Mouse (Mus musculus): ENCODE measurements at regions not wholly inside any gene's neighbourhood (a gene's known extent, or its start where the extent isn't known, plus 50 kb on each side); places are given as distances from the start of the nearest gene placed in this dataset.

DNA sequence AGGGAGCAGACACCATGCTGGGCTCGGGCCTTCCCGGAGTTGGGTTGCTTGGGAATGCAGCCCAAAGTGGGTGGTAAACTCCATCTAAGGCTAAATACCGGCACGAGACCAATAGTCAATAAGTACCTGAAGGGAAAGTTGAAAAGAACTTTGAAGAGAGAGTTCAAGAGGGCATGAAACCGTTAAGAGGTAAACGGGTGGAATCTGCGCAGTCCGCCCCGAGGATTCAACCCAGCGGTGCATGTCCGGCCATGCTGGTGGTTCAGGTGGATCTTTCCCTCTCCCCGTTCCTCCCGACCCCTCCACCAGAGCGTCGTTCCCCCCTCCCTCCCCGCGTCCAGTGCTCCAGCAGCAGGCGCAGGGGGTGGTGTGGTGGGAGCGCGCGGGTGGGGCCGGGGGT, 179.1 kb upstream of the Arhgef26 start:
- TF ChIP-seq POLR2A (IDR thresholded peaks at IDR 0.05; ENCODE audit: borderline replicate concordance, extremely low read depth, low read depth, low read length) (no peak), CTCF (IDR thresholded peaks at IDR 0.05; ENCODE audit: insufficient read depth, low read length) (no peak)
- WGBS: 55% methylated on average over 22 of the region's 22 CpGs
- DNase-seq: peak; percentile 11

DNA sequence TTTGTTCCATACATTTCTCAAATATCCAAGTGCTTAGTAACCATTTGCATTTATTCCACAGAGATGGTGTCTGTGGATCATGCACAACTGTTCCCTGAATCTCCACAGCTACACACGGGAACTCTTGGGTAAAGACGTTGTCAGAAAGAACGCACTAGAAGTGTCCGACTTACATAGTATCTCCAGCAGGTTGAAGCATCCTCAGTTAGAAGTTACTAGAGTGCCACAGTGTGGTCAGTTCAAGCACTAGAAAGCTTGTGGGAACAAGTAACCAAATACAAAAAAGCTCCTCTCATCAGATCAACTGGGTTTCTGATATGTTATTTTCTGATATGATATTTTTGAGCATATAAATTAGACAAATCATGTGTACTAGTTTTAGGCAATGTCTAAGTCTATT, 167.5 kb upstream of the Arhgef26 start:
- 54% methylated on average over 4 of the region's 4 CpGs for WGBS
- DNase-seq: no peak
- Histone ChIP-seq H3K4me1 (ENCODE audit: control insufficient read depth, insufficient read depth, low read length) (no peaks in the 10 kb centered on the region), H3K4me3 (replicated peaks; ENCODE audit: extremely low read depth, low read depth, low read length) (no peak overlapping the region)
- TF ChIP-seq POLR2A (IDR thresholded peaks at IDR 0.05; ENCODE audit: borderline replicate concordance, extremely low read depth, low read depth, low read length) (no peak), CTCF (IDR thresholded peaks at IDR 0.05; ENCODE audit: insufficient read depth, low read length) (no peak)

More for the DNA sequence above, 179.1 kb upstream of the Arhgef26 start:
- H3K4me1 ChIP-seq (ENCODE audit: control insufficient read depth, insufficient read depth, low read length): no peaks in the 10 kb centered on the region
- no peak overlapping the region for H3K4me3 ChIP-seq (replicated peaks; ENCODE audit: extremely low read depth, low read depth, low read length)

DNA sequence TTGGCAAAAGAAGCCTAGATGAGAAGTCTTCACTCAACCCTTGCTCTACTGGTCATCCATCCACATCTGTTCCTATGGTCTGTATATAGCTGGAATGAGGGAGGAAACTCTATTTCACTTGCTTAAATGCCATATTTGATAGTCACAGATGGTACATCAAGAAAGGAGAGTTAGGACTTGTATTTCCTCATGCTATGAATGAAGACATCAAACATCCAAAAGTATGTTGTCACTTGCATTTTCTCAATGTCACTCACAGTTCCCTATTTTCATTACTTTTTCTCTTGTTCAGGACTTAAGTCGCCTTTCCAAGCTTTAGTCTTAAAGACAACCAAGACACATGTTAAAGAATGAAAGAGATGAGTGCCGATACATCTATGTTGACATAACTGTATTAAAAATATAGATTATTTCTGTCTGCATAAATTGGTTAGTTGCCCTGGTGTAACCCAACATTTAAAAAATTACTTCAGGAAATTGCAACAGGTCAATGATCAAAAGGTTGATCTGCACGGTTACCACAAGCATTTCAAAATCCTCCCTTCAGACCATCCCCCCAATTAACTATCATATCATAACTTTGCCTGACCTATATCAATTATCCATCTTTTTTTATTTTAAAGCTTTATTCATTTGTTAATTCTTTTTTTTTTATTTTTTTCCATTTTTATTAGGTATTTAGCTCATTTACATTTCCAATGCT, 150.2 kb upstream of the Arhgef26 start:
- H3K4me3 ChIP-seq (replicated peaks; ENCODE audit: extremely low read depth, low read depth, low read length): no peak overlapping the region
- no peak for TF ChIP-seq POLR2A (IDR thresholded peaks at IDR 0.05; ENCODE audit: borderline replicate concordance, extremely low read depth, low read depth, low read length)
- no peak for TF ChIP-seq CTCF (IDR thresholded peaks at IDR 0.05; ENCODE audit: insufficient read depth, low read length)
- 81% methylated on average over 3 of the region's 3 CpGs for WGBS
- no peaks in the 10 kb centered on the region for H3K4me1 ChIP-seq (ENCODE audit: control insufficient read depth, insufficient read depth, low read length)
- no peak for DNase-seq

DNA sequence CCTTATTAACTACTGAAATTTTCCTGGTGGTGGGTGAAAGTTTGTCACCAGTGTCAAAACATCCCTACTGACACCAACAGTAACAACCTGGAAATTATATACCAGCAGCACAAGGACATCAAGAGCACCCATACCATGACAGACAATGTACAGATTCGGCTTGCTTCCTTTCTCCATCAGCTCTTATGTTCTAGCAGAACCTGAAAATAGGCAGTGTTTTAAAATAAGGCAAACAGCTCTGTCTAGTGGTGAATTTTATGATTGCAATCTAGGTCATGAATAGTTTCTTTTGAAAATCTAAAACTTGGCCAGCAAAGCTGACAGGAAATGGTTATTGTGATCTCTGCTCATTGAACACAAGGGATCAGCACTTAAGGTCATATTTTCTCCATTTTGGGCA, 145.7 kb upstream of the Arhgef26 start:
- Histone ChIP-seq H3K4me1 (ENCODE audit: control insufficient read depth, insufficient read depth, low read length) (no peaks in the 10 kb centered on the region), H3K4me3 (replicated peaks; ENCODE audit: extremely low read depth, low read depth, low read length) (no peak overlapping the region)
- TF ChIP-seq CTCF (IDR thresholded peaks at IDR 0.05; ENCODE audit: insufficient read depth, low read length) (no peak), POLR2A (IDR thresholded peaks at IDR 0.05; ENCODE audit: borderline replicate concordance, extremely low read depth, low read depth, low read length) (no peak)
- no peak for DNase-seq
- WGBS: 14% methylated on average over 1 of the region's 1 CpGs

DNA sequence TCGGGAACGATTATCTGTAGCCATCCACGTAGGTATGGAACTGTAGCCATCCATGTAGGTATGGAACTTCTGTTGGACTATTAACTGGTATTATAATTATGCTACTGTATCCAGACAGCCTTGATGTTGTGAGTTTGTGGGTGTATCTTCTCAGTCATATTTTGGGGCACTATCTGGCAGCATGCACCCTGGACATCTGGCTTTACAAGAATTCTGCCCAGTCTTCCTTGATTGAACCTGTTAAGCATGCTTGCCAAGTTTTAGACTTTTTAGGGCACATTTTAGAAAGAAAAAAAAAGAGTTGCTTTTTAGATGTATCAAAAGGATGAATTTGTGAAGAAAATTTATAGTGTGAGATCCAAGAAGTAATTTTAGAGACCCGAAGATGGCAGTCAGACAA, 143.7 kb upstream of the Arhgef26 start:
- 89% methylated on average over 4 of the region's 4 CpGs for WGBS
- TF ChIP-seq CTCF (IDR thresholded peaks at IDR 0.05; ENCODE audit: insufficient read depth, low read length) (no peak), POLR2A (IDR thresholded peaks at IDR 0.05; ENCODE audit: borderline replicate concordance, extremely low read depth, low read depth, low read length) (no peak)
- H3K4me3 ChIP-seq (replicated peaks; ENCODE audit: extremely low read depth, low read depth, low read length): no peak overlapping the region

DNA sequence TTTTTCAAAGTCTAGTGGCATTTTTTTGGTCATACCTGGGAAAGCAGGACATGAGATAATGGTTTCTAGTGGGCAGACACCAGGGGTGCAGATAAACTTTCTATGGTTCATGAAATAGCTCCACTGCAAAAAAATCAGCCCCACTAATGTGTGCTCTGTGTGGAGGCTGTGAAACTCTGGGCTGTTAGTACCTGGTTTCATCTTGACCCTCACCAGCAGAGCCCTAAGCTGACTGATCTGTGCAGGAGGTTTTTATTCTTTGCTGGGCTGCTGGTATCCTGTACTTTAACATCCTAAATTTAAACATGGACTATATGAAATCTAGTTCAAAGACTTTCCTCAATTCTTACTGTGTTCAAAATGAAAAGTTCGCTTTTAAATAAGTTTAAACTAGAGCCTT, 141.5 kb upstream of the Arhgef26 start:
- 50% methylated on average over 1 of the region's 1 CpGs for WGBS
- TF ChIP-seq CTCF (IDR thresholded peaks at IDR 0.05; ENCODE audit: insufficient read depth, low read length) (no peak), POLR2A (IDR thresholded peaks at IDR 0.05; ENCODE audit: borderline replicate concordance, extremely low read depth, low read depth, low read length) (no peak)
- no peak for DNase-seq
- Histone ChIP-seq H3K4me3 (replicated peaks; ENCODE audit: extremely low read depth, low read depth, low read length) (no peak overlapping the region), H3K4me1 (ENCODE audit: control insufficient read depth, insufficient read depth, low read length) (no peaks in the 10 kb centered on the region)

More for the DNA sequence above, 143.7 kb upstream of the Arhgef26 start:
- no peaks in the 10 kb centered on the region for H3K4me1 ChIP-seq (ENCODE audit: control insufficient read depth, insufficient read depth, low read length)
- no peak for DNase-seq

DNA sequence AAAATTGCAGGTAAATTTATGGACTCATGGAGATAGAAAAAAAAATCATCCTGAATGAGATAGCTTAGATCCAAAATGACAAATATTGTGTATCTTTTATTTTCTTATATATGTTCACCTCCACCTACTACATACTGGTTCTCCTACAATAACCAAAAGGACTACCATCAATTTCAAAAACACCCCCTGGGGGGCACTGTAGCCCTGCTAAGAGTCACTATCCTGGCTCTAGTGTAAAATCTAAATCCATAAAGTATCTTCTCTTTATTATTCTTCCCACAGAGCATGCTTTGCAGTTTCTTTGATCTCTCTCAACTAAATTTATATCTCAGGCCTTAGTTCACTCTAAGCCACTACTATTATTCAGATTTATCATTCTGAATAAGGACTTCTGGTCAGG, 122.3 kb upstream of the Arhgef26 start:
- DNase-seq: peak; percentile 29
- no peak overlapping the region for H3K4me3 ChIP-seq (replicated peaks; ENCODE audit: extremely low read depth, low read depth, low read length)
- no peaks in the 10 kb centered on the region for H3K4me1 ChIP-seq (ENCODE audit: control insufficient read depth, insufficient read depth, low read length)
- no peak for TF ChIP-seq POLR2A (IDR thresholded peaks at IDR 0.05; ENCODE audit: borderline replicate concordance, extremely low read depth, low read depth, low read length)
- TF ChIP-seq CTCF (IDR thresholded peaks at IDR 0.05; ENCODE audit: insufficient read depth, low read length): no peak

DNA sequence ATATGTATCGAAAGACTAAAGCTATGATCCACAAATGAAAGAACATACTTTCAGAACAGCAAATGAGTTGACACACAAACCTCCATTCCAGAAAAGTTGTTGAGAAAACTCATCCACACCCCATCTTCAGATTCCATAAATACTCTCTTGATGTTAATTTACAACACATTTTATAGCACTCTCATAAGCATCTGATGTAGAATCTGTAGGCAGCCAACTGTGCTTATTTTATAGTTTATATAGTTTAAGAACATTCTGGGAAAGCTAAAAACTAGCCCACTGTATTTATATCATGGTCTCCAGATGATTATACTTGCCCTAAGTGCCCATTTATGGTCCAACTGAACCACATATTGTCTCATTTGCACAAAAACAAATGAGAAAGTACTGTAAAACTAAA, 120.8 kb upstream of the Arhgef26 start:
- Histone ChIP-seq H3K4me3 (replicated peaks; ENCODE audit: extremely low read depth, low read depth, low read length) (no peak overlapping the region), H3K4me1 (ENCODE audit: control insufficient read depth, insufficient read depth, low read length) (no peaks in the 10 kb centered on the region)
- TF ChIP-seq POLR2A (IDR thresholded peaks at IDR 0.05; ENCODE audit: borderline replicate concordance, extremely low read depth, low read depth, low read length) (no peak), CTCF (IDR thresholded peaks at IDR 0.05; ENCODE audit: insufficient read depth, low read length) (no peak)
- 86% methylated on average over 1 of the region's 1 CpGs for WGBS
- no peak for DNase-seq

DNA sequence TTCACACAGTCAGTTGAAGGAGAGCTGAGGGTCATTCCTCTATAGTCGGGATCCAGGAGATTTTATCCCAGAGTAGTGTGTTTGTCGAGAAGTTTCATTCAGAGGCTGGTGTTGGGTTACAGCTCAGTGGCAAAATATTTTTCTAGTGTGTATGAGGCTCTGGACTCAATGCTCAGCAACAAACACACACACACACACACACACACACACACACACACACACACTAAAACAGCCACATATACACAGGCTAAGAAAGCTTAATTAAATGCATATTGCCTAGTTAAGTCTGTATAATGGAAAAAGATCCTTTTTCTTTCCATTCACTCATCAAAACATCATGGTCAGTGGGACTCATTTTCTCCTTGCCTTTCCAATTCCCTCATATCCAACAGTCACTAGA, 110.4 kb upstream of the Arhgef26 start:
- H3K4me1 ChIP-seq (ENCODE audit: control insufficient read depth, insufficient read depth, low read length): no peaks in the 10 kb centered on the region
- no peak overlapping the region for H3K4me3 ChIP-seq (replicated peaks; ENCODE audit: extremely low read depth, low read depth, low read length)
- TF ChIP-seq POLR2A (IDR thresholded peaks at IDR 0.05; ENCODE audit: borderline replicate concordance, extremely low read depth, low read depth, low read length): no peak
- no peak for TF ChIP-seq CTCF (IDR thresholded peaks at IDR 0.05; ENCODE audit: insufficient read depth, low read length)
- DNase-seq: no peak
- WGBS: 56% methylated on average over 2 of the region's 2 CpGs

DNA sequence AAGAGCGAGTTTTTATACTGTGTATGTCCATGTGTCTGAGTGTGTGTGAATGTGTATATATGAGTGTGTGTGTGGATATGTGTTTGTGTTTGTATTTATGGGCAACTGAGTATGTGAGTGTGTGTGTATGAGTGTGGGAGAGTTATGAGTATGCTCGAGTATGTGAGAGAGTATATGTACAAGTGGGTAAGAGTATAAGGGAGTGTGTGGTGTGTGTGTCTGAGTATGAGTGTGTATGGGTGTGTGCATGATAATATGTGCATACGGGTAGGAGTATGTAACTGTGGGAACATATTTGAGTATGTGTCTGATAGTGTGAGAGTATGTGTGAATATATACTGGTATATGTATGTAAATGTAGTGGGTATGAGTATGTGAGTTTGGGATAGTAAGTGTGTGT, 110.0 kb upstream of the Arhgef26 start:
- no peak overlapping the region for H3K4me3 ChIP-seq (replicated peaks; ENCODE audit: extremely low read depth, low read depth, low read length)
- no peak for TF ChIP-seq CTCF (IDR thresholded peaks at IDR 0.05; ENCODE audit: insufficient read depth, low read length)
- H3K4me1 ChIP-seq (ENCODE audit: control insufficient read depth, insufficient read depth, low read length): no peaks in the 10 kb centered on the region
- DNase-seq: no peak
- 74% methylated on average over 3 of the region's 3 CpGs for whole genome bisulfite sequencing
